ENCODE assay signal across 8 mouse cellular contexts in genomic region chr1:58950899-58951648, GRCm38 (mm10). TPM values are rescaled to one million over a fixed set of nuclear protein-coding genes. Genes with fewer than 3 reads are reported as not detected.
DNase-seq lines count a peak whose midpoint lies in the region; TF ChIP-seq lines count a peak whose summit lies in the region.

No protein-coding gene starts in this region.

- H3K79me2 ChIP-seq in myocyte (ENCODE audit: control insufficient read depth, insufficient read depth) = peaks cover 69% of the 10 kb centered on the region

- no peaks in the 10 kb centered on the region for H3K9me3 ChIP-seq in heart, embryonic 10.5 days

- peaks cover 4% of the 10 kb centered on the region for H3K36me3 ChIP-seq in heart, embryonic 10.5 days
- H3K36me3 ChIP-seq in myocyte (ENCODE audit: control insufficient read depth, insufficient read depth) = no peaks in the 10 kb centered on the region

- no peak overlapping the region for H3K4me3 ChIP-seq in heart, embryonic 10.5 days
- H3K4me3 ChIP-seq in myocyte = no peak overlapping the region

- H3K4me1 ChIP-seq in heart, embryonic 10.5 days = peaks cover 64% of the 10 kb centered on the region

- H3K27me3 ChIP-seq in heart, embryonic 10.5 days (ENCODE audit: insufficient read depth, poor library complexity, severe bottlenecking) = no peaks in the 10 kb centered on the region
- H3K27me3 ChIP-seq in myocyte (ENCODE audit: control insufficient read depth, insufficient read depth, insufficient read length) = no peaks in the 10 kb centered on the region

- WGBS in heart, embryonic 10.5 days = 20% methylated on average over 8 of the region's 8 CpGs

- H3K27ac ChIP-seq in heart, embryonic 10.5 days = peak overlapping the region; percentile 83

- DNase-seq in ovary, adult 18-20 months (ENCODE audit: low spot score) = peak; percentile 48
- no peak for DNase-seq in ovary, postnatal 14 days (ENCODE audit: low spot score)
- DNase-seq in heart, embryonic 10.5 days (ENCODE audit: low spot score) = peak; percentile 77
- DNase-seq in kidney, postnatal 4 days = peak; percentile 61 to 74
- DNase-seq in MN1 (ENCODE audit: low spot score) = no peak
- no peak for DNase-seq in neural tube, embryonic 10.5 days (ENCODE audit: extremely low spot score, low spot score)
- DNase-seq in thymus, postnatal 10 days (ENCODE audit: low spot score in 2 of 2) = no peak

- no peak overlapping the region for H3ac ChIP-seq in myocyte (ENCODE audit: control insufficient read depth, insufficient read length)

- peak overlapping the region; percentile 54 for H3K4me2 ChIP-seq in myocyte (ENCODE audit: low read depth)

- no peak for TF ChIP-seq POLR2A in myocyte (IDR thresholded peaks at IDR 0.05; ENCODE audit: insufficient read length, low read depth)

TF ChIP-seq in myocyte, 11 proteins besides CTCF, POLR2A, EP300 and RAD21:
- TF ChIP-seq MYOG (IDR thresholded peaks at IDR 0.05; ENCODE audit: control insufficient read depth in 1 of 3, insufficient read depth in 1 of 3, insufficient read length in 2 of 3, low read depth in 2 of 3) = no peak
- peak; percentile 64 for TF ChIP-seq USF1 (IDR thresholded peaks at IDR 0.05; ENCODE audit: low read depth)
- TF ChIP-seq CEBPB (IDR thresholded peaks at IDR 0.05; ENCODE audit: insufficient read depth, poor library complexity, severe bottlenecking) = peak; percentile 45; the same call in 1 of the 2 replicates
- TF ChIP-seq MAX (IDR thresholded peaks at IDR 0.05; ENCODE audit: low read depth) = no peak
- TF ChIP-seq REST (IDR thresholded peaks at IDR 0.05; ENCODE audit: insufficient read depth, insufficient read length) = no peak
- no peak for TF ChIP-seq SRF (IDR thresholded peaks at IDR 0.05; ENCODE audit: control insufficient read depth, insufficient read length, low read depth)

RNA-seq across cellular contexts. Expression of gene Trak2, which starts 22.2 kb away (rescaled TPM):
- 19.6 and 34.1 TPM in 2 replicates for polyA plus RNA-seq in heart, embryonic 10.5 days (2016; fragmentation: Nextera tagmentation; extraction: Ambion mirVana)
- 13.7 TPM for polyA plus RNA-seq in myocyte (2012; fragmentation: generic; extraction: Trizol)

RNA-seq across cellular contexts. Expression of gene Stradb, which starts 22.2 kb away (rescaled TPM):
- 22.8 and 23.8 TPM in 2 replicates for polyA plus RNA-seq in heart, embryonic 10.5 days (2016; fragmentation: Nextera tagmentation; extraction: Ambion mirVana)
- polyA plus RNA-seq in myocyte (2012; fragmentation: generic; extraction: Trizol) = 17.0 TPM

Comparison
In these comparisons a context has a peak if more than half of its experiments do, and no peak if none do; other contexts are left out.
1. DNase-seq: peak in ovary, adult 18-20 months (single experiment), heart, embryonic 10.5 days (single experiment) and kidney, postnatal 4 days (2 of 2); none in ovary, postnatal 14 days (single experiment), MN1 (single experiment), neural tube, embryonic 10.5 days (single experiment) and thymus, postnatal 10 days (0 of 2).